Mouse (Mus musculus): ENCODE measurements around the gene Vmn2r124.
"Not testable (repeated sequence)": the region's sequence is repeated elsewhere in the genome, so short reads cannot be mapped to it uniquely, and the experiment has no call there.

The Vmn2r124 gene

DNA sequence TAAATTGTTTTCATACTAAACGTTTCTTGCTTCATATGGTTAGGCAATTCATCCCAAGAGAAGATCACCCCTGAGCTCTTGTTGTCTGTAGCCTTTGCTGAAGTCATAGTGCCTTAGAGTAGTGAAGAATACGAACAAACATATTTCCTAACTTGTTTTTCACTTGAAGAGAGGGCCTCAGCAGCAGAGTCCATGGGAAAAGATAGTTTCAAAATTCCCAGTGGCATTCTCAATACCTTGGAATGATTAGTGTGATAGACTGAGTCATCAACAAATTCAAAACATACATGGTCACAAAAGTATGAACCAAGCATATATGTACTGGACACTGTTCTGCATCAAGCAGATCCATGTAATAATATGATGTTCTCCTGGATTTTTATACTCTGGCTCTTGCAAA is at the start of gene Vmn2r124:
TSS of gene Vmn2r124 (plus strand) at position 301 of the 400 bp plus-strand sequence.
- DNase-seq (ENCODE audit: low spot score), result no peak

- no peak for DNase-seq (ENCODE audit: low spot score)
Observed at GRCm38 (mm10) chr17:18004752-18005151, 44.5 kb upstream of the Vmn2r124 start.

DNA sequence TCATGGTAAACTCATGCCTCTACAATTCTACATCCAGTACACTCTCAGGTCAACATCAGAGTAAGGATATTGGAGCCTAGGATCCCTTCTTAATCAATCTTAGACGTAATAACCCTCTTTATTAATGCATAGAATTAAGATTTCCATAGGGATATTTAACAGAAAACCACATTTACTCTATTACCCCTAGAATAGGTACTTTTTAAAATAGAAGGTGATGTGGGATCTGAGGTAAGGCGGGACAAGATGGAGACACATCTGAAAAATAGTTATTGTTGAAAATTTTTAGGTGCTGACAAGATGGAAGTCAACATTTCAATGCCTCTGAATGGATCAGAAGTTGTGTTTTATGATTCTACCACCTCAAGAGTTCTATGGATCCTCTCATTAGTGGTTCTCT is 27.8 kb upstream of the Vmn2r124 start, which contains the start of gene Fpr-rs4:
TSS of gene Fpr-rs4 (plus strand) at position 301 of the 400 bp plus-strand sequence.
- no peak for DNase-seq (ENCODE audit: low spot score)

DNA sequence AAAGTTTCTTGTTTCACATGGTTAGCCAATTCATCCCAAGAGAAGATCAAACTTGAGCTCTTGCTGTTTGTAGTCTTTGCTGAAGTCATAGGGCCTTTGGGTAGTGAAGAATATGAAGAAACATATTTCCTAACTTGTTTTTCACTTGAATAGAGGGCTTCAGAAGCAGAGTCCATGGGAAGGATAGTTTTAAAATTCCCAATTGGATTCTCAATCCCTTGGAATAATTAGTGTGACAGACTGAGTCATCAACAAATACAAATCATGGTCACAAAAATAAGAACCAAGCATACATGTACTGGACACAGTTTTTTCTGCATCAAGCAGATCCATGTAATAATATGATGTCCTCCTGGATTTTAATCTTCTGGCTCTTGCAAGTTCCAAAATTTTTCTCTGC is 35.5 kb downstream of the Vmn2r124 start, which contains the start of gene Vmn2r91:
TSS of gene Vmn2r91 (plus strand) at position 301 of the 400 bp plus-strand sequence.
- DNase-seq (ENCODE audit: low spot score), result not testable (repeated sequence)

DNA sequence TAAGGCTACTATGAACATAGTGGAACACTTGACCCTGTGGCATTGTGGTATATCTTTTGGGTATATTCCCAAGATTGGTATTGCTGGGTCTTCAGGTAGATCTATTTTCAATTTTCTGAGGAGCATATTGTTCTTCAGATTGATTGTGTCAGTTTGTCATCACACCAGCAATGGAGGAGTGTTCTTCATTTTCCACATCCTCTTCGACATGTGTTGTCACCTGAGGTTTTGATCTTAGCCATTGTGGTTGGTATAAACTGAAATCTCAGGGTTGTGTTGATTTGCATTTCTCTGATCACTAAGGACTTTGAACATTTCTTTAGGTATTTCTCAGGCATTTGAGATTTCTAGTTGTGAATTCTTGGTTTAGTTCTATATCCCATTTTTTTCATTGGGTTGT is 46.4 kb downstream of the Vmn2r124 start:
- DNase-seq (ENCODE audit: low spot score), result not testable (repeated sequence)

GRCm38 (mm10) chr17:18102265-18102664 is 53.0 kb downstream of the Vmn2r124 start:
- DNase-seq (ENCODE audit: low spot score), result not testable (repeated sequence)

Measured in testis, postnatal 10 days (tissue).